Mouse (Mus musculus) brown adipose tissue, adult 24 weeks (tissue): ENCODE measurements around the gene Fbxw10. TPM values are rescaled to one million over a fixed set of nuclear protein-coding genes. Genes with fewer than 3 reads are reported as not detected.

Experiments used
- H3K27ac ChIP-seq: fragments of 200-500 bp; replicated peaks from 2 replicates; pipeline ENCODE4 v1.5.1; 2012; ENCODE audit warnings: low read depth, mild to moderate bottlenecking, low read length
- H3K4me1 ChIP-seq: fragments of 200-500 bp; 2 replicates; pipeline ENCODE4 v1.6.1; 2012; ENCODE audit warnings: low read length, mixed read lengths; ENCODE audit not compliant: control insufficient read depth, insufficient read depth, insufficient read length
- H3K4me3 ChIP-seq: fragments of 200-500 bp; 2 replicates; pipeline ENCODE4 v1.5.1; 2012; ENCODE audit warnings: low read depth, mild to moderate bottlenecking, low read length, moderate library complexity; ENCODE audit not compliant: insufficient read depth
- polyA plus RNA-seq: library from polyadenylated mRNA; stranded (reverse); fragments of >200 nt; gene quantifications from 2 replicates; pipeline ENCODE4 v1.2.4, GENCODE M21; 2012; ENCODE audit not compliant: missing spikeins, insufficient read depth, insufficient read length

Fbxw10 gene
- polyA plus RNA-seq: 0.55 TPM in 1 of 2 replicates, not detected in the other

GRCm38 (mm10) chr11:62846961-62847654, at the start of gene Fbxw10:
Gene Fbxw10, plus strand, starts transcription at chr11:62847069.
- Histone ChIP-seq H3K4me1 (no peaks in the 10 kb centered on the region), H3K27ac (no peak within 1 kb of the TSS; the same call in 1 of the 2 replicates), H3K4me3 (peak within 1 kb of the TSS; percentile 45)

DNA sequence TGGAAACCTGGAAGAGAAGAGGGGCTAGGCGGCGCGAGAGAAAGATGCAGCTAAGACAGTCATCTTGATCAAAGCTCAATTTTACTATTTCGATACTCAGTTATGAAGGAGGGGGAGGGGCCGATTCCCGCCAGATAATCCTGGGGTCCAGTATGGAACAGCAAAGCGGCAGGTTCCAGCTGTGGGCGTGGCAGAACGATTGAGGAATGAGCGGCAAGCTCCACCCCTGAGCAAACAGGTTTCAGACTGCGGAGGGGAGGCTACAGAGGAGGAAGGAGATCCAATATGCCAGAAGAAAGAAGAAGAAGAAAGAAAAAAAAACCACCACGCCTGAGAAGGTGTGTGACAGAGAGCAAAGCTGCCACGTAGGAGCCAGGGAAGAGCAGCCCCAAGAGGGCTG, 42.8 kb upstream of the Fbxw10 start:
- Histone ChIP-seq H3K4me1 (no peaks in the 10 kb centered on the region), H3K4me3 (no peak overlapping the region), H3K27ac (no peak overlapping the region)

- H3K4me1 ChIP-seq: no peaks in the 10 kb centered on the region
- no peak overlapping the region for H3K4me3 ChIP-seq
- H3K27ac ChIP-seq: no peak overlapping the region
Observed at GRCm38 (mm10) chr11:62807965-62808364, 38.9 kb upstream of the Fbxw10 start.

GRCm38 (mm10) chr11:62809201-62809600, 37.7 kb upstream of the Fbxw10 start:
- Histone ChIP-seq H3K4me1 (no peaks in the 10 kb centered on the region), H3K27ac (no peak overlapping the region), H3K4me3 (no peak overlapping the region)

- Histone ChIP-seq H3K4me1 (no peaks in the 10 kb centered on the region), H3K27ac (no peak overlapping the region), H3K4me3 (no peak overlapping the region)
Observed at GRCm38 (mm10) chr11:62812268-62812667, 34.6 kb upstream of the Fbxw10 start.

- no peak overlapping the region for H3K27ac ChIP-seq
- no peak overlapping the region for H3K4me3 ChIP-seq
- H3K4me1 ChIP-seq: no peaks in the 10 kb centered on the region
Observed at GRCm38 (mm10) chr11:62813497-62813896, 33.4 kb upstream of the Fbxw10 start.

- no peak overlapping the region for H3K4me3 ChIP-seq
- no peaks in the 10 kb centered on the region for H3K4me1 ChIP-seq
- no peak overlapping the region for H3K27ac ChIP-seq
Observed at GRCm38 (mm10) chr11:62813970-62814624, 32.8 kb upstream of the Fbxw10 start.

DNA sequence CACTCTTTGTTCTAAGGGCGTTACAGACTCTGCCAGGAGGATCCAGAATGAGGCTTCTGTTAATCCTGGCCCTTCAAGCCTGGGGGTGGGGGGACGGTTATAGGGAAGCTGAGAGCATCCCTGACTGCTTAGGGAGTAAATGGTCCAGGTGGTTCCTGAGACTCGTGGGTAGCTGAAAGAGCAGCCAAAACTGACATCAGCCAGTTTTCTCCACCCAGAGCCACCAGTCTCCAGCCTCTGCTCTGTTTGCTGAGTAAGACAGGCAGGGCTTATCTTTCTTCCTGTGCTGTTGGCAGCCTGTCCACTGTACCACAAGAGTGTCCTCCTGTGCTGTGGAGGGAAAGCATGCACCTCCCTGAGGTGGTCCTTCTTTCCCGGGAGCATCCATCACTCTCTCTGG, 32.2 kb upstream of the Fbxw10 start:
- no peak overlapping the region for H3K27ac ChIP-seq
- H3K4me1 ChIP-seq: peaks cover 2% of the 10 kb centered on the region; the same call in 1 of the 2 replicates
- H3K4me3 ChIP-seq: no peak overlapping the region

- Histone ChIP-seq H3K27ac (no peak overlapping the region), H3K4me1 (peaks cover 2% of the 10 kb centered on the region; the same call in 1 of the 2 replicates), H3K4me3 (no peak overlapping the region)
Observed at GRCm38 (mm10) chr11:62815438-62815837, 31.4 kb upstream of the Fbxw10 start.

DNA sequence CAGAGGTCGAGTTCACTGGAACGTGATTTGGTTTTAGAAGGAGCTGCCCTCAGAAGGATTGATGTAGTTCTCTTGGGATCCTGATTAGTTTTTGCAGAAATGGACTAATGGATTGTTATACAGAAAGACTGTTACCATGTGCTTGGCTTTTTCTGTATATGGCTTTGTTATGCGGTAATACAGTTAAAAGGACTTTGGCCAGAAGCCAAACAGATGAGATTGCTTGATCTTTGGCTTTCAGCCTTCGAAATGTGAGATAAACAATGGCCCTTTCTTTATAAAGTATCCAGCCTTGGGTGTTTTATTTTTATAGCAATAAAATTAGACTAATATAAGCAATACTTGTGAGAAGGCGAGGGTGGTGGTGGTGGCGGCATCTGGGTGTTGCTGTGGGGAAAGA, 30.3 kb upstream of the Fbxw10 start:
- H3K4me3 ChIP-seq: no peak overlapping the region
- peaks cover 2% of the 10 kb centered on the region; the same call in 1 of the 2 replicates for H3K4me1 ChIP-seq

GRCm38 (mm10) chr11:62819059-62819686, 27.7 kb upstream of the Fbxw10 start:
- Histone ChIP-seq H3K27ac (no peak overlapping the region), H3K4me1 (peaks cover 14% of the 10 kb centered on the region; the same call in 1 of the 2 replicates), H3K4me3 (no peak overlapping the region)

More for the DNA sequence above, 30.3 kb upstream of the Fbxw10 start:
- no peak overlapping the region for H3K27ac ChIP-seq

DNA sequence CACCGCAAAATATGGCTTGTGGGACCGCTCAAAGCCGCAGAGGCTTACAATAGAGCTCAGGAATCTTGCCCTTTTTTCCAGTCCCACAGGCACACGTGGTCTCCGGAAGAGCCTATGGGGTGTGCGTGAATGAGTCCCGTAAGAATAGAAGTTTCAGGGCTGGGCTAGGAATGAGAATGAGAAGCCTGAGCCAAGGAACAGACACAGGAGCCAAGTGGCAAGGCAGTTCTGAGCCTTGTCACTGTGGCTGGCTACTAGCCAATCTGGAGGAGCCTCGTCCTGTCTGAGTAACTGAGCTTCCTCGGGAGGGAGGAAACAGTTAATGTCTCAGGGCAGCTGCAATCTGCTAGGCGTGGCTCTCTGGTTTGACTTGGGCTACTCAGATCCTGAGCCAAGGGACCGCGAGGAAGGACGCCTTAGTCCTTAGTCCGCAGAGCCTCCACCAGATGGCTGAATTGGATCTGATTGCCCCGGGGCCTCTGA, 26.8 kb upstream of the Fbxw10 start, which contains the start of gene Trim16:
Gene Trim16, plus strand, starts transcription at position 173 of the 483 bp plus-strand sequence.
- Histone ChIP-seq H3K4me1 (peaks cover 17% of the 10 kb centered on the region; the same call in 1 of the 2 replicates), H3K27ac (peak within 1 kb of the TSS; percentile 67), H3K4me3 (peak within 1 kb of the TSS; percentile 85)

- H3K4me3 ChIP-seq: peak overlapping the region; percentile 85
- peak overlapping the region; percentile 67 for H3K27ac ChIP-seq
- peaks cover 22% of the 10 kb centered on the region; the same call in 1 of the 2 replicates for H3K4me1 ChIP-seq
Observed at GRCm38 (mm10) chr11:62820661-62821437, 26.0 kb upstream of the Fbxw10 start.

DNA sequence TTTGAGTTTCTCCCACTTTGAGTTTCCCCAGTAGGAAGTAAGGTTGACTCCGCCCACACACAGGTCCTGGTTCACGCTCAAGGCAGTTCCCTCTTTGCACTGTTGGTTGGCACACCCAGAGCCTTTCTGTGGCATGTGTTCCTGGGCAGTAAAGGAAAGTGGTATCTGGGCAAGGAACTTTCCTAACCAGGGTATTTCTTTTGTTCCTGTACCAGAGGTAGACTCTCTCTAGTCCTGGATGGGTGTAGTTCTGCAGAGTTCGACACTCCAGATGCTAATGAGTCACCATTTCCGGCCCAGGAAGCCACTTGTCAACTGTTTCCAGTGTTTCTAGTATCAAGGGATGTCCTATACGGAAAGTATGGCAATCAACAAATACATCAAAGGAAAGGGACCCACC, 25.0 kb upstream of the Fbxw10 start:
- Histone ChIP-seq H3K4me1 (peaks cover 23% of the 10 kb centered on the region; the same call in 1 of the 2 replicates), H3K27ac (peak overlapping the region; percentile 67; the same call in 1 of the 2 replicates), H3K4me3 (peak overlapping the region; percentile 57)
